Mouse (Mus musculus) telencephalon, adult 2 months (tissue): ENCODE data around the gene Shroom3.

Source experiments
- DNase-seq: peaks from one replicate; pipeline ENCODE4 v3.0.0-alpha.2; 2011; ENCODE audit warnings: low read depth, low spot score

The Shroom3 gene

DNA sequence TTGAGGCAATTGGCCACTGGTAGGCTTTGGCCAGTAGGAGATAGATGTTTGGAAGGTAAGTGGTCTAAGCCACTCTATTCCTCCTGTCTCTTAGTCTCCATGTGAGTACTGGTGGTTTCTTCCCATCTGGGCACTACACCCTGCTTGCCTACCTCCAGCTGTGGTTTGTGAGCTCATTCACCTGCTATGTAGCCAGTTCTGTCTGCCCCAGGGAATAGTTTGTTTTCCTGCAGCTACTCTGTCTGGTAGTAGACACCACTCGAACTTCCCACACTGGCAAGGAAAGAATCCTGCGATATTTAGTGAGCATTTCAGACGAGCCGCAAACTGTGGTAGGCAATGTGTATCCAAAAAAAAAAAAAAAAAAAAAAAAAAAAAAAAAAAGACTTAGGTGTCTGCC lies 68.3 kb downstream of the Shroom3 start:
- no peak for DNase-seq

DNA sequence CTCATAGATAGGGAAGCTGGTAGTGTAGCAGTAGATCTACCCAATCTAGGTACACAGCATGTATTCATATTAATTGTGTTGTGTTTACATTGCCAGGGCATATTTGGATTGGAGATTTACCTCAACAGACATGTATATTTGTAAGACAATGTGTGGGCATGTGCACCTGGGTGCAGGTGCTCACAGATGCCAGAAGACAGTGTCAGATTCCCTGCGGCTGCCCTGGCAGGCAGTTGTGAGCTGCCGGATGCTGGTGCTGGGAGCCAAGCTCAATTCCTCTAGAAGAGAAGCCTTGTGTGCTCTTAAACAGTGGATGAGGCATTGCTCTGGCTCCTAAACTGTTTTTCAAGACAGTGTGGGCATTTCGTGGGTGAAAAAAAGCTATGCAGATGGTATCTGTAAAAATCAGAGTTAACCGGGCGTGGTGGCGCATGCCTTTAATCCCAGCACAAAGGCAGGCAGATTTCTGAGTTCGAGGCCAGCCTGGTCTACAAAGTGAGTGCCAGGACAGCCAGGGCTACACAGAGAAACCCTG lies 72.1 kb downstream of the Shroom3 start:
- peak; percentile 13 for DNase-seq

DNA sequence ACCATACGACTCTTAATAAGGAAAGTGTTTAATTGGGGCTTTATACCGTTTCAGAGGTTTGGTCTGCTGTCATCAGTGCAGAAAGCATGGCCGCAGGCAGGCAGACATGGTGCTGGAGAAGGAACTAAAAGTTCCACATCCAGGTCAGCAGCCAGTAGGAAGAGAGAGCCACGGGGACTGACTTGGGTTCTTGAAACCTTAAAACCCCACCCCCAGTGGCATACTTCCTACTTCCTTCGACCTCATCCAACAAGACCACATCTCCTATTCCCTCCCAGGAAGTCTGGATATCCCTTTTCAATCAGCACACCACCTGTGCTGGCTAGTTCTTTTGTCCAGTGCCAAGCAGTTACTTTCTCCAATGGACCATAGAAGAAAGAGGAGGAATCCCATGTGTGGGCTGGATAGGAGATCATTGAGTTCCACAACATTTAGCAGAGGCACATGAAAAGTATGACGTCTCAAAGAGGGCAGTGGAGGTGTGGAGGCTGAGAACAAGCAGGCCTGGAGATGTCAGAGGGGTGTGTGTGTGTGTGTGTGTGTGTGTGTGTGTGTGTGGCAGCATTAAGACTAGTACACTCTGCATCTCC lies 76.0 kb downstream of the Shroom3 start:
- DNase-seq: no peak

DNA sequence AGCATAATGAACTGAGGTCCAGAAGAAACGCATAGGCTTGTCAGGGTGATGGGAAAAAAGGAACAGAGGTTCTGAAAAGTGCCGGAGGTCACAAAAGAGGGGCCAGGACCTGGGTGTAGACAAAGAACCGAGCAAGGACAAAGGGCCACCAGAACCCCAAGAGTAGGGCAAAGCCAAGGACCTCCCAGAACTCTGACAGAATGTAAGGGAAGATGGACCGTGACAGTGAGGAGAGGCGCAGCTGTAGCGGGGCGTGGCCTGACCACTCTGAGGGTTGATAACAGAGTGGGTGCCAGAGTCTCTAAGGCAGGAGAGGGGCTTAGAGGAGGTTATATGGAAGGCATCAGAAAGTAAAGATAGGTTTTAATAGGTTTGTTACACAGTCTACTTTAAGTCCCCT lies 77.3 kb downstream of the Shroom3 start:
- DNase-seq: no peak

DNA sequence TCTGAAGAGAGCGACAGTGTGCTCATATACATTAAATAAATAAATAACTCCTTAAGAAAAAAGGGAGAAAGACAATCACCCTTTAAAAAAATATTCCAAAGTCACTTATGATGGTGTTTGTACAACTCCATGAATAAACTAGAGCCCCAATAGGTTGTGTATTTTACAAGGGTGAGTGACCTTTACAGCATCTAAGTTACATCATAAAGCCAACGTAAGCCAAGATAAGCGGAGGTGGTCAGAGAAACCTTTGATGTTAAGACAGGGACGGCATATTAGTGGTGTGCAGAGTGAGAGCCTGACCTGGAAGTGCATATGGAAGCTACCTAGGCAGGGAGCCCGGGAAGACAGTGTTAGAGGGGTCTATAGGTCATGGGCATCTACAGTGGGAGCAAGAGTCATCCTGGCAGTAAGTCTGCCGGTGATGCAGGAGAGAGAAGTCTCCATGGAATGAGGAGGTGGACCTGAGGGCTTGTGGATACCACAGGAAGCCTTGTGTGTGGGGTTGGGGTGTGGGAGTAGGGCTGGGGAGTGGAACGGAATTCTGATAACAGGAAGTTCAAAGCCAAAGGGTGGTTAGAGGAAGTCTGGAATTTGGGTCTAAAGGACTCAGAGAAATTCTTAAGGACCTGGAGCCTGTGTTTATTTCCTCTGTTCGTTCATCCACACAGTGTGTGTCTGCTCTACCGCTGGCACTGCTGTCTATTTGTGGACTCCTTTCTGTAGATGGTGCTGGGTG lies 78.5 kb downstream of the Shroom3 start:
- no peak for DNase-seq

DNA sequence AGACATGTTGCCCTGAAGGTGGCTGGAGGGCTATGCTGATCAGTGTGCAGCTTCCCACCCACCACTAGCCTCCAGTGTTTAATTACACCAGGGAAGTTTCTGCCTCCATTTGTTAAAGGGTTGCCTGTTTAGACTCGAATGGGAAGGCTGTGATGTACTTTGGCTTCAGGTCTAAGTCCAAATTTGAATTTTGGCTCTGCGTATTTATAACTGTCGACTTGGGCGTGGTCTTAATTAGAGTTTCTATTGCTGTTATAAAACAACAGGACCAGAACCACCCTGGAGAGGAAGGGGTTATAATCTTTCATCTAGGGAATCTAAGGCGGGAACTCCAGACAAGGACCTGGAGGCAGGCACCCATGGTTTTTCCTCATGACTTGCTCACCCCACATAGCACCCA lies 79.2 kb downstream of the Shroom3 start:
- no peak for DNase-seq

DNA sequence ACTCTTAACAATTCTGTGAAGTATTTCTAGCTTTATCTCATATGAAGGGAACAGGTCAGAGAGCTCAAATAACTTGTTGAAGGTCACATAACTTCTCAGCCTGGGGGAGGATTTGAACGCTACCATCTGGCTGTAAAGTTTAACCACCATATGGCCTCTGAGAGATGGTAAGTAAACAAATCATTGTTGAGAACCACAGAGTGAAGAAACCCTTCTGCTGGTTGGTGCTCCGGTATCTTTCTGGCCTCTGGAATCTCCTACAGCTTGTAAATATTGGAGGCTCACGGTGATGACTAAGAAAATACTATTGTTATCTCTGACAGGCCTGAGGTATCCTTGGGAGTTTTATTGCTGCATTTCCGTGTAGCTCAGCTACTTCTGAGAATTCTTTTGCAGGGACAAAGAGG lies 80.3 kb downstream of the Shroom3 start:
- DNase-seq: no peak

DNA sequence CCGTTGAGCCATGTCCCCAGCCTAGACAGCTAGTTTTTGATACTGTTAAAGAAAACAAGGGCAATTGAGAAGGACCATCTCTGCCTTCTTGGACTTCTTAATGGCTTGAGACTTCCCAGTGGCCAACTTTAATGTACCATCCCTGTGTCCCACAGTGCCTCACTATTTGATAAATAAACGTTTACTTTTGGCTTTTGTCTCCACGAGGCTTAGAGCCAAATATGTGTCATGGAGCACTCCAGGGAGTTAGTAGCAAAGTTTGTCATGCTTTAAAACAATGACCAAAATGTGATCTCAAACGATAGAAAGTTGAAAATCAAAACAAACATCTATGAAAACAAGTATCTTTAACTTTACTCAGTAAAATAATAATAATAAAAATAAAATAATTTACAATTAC lies 83.1 kb downstream of the Shroom3 start:
- DNase-seq: no peak

GRCm38 (mm10) chr5:92767194-92767777 lies 84.1 kb downstream of the Shroom3 start:
- no peak for DNase-seq

DNA sequence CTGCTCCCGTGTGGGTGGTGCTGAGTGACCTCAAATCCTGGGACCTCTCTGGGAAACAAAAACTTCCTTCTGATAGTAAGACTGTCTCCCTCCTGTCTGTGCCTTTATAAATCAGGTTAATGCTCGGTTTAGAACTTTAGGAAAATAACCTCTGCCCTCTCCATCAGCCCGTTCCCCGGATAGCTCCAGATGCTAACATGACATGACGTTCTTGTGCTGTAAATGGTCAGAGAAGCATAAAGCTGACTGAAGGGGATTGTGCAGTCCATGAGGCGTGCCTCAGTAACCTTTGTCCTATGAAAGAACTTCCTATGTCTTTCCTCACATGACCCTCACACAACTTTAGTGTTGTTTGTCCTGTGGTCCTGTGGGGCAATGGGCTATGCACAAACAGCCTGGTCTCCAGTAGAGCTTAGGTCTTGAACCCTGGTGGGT lies 84.6 kb downstream of the Shroom3 start:
- DNase-seq: no peak

DNA sequence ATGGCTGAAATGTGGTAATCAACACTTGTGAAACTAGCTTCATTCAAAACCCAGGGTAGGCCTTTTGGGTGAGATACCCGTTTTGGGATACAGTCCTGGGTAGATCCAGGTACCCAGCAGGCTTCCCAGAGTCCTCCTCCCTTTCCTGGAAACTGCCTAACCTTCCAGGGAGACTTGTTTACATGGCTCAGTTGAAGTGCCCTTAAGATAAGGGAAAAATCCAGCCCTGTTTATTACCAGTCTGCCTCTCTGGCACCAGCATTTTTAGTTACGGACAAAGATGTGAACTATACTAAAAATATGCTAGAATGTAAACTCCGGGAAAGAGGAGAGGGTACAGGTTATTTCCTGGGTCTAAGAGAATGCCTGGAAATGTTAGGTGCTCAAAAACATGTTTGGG lies 90.6 kb downstream of the Shroom3 start:
- no peak for DNase-seq

DNA sequence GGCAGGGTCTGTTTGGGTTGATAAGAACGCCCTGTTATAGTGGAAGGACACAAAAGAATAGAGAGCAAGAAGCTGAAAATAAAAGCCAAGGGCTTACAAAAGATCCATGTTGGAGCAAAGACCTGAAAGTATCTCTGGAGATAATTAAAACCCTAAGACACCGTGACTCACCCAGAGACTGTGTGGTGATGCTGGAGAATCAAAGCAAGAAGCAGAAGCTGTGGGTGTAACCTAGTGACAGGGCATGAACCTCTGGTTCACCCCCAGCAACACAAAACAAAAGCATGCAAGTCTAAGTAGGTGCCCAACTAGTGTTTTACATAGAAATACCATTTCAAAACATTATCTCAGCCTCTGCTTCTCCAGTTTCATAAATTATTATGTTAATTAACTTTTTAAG lies 91.2 kb downstream of the Shroom3 start:
- DNase-seq: peak; percentile 9

- no peak for DNase-seq
These were observed 91.7 kb downstream of the Shroom3 start for GRCm38 (mm10) chr5:92774893-92775292.

GRCm38 (mm10) chr5:92778395-92778794 lies 95.2 kb downstream of the Shroom3 start:
- no peak for DNase-seq

DNA sequence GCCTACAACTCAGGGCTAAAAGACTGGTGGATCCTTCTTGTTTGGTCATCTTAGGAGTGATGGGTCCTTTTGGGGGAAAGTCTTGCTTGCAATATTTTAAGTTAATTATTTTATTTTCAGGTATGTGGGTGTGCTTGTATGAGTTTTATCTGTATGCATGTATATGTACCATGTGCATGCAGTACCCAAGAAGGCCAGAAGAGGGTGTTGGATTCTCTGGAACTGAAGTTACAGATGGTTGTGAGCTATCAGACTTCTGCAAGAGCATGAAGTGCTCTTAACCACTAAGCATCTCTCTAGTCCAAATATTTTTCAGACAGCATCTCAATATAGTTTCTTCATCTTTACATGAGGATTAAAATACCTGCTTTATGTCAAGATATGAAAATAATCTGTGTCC lies 97.8 kb downstream of the Shroom3 start:
- no peak for DNase-seq

DNA sequence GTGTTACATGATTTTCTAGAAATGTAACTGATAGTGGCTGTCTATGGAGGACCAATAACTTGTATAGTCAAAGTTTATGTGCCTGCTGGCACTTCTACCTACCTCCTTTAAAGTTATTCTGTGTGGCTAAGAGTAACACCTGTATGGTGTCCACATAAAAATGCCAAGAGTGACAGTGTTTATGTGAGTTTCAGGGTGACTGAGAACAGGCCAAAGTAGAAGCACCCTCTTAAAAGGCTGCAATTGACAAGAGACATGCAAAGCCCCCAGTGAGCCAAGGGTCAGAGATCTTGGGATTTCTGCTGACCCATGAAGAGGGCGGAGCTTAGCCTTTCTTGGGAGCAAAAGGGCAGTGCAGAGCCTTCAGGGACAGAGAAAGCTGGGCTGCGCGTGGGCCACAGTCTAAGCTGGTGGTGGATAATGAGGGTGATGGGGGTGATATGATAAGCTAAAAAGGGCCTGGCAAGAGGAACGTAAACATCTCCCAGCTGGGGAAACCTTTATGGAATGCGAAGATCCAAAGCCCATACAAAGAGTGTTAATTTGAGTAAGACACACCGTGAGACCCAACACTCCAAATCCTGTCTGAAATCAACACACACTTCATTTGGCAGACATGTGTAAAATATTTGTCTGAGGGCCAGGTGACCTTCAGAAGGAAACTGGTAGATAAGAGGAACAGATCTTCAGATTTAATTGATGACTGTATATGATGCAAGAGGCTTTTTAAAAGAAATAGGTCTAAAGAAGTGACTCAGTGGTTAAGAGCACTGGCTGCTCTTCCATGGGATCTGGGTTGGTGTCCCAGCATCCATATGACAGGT lies 101.0 kb downstream of the Shroom3 start:
- no peak for DNase-seq

- no peak for DNase-seq
These were observed 102.7 kb downstream of the Shroom3 start for GRCm38 (mm10) chr5:92785870-92786436.

DNA sequence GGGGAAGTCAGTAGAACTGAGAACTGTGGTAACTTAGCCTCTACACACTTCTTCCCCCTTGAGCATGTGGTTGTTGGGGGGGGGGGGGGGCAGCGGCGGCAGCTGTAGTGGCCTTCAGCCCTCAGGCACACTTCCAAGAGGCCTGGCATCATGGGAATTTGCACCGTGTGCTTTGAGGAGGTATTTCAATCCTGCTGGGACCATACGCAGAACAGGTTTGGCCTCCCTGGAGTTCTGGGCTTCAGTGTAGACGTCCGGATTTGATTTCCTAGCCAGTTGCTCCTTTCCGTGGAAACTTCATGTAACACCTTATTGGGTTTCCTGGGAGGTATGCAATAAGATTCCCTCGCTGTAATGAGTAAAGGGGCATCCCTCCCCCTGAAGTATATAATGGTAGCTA lies 105.8 kb downstream of the Shroom3 start:
- no peak for DNase-seq

DNA sequence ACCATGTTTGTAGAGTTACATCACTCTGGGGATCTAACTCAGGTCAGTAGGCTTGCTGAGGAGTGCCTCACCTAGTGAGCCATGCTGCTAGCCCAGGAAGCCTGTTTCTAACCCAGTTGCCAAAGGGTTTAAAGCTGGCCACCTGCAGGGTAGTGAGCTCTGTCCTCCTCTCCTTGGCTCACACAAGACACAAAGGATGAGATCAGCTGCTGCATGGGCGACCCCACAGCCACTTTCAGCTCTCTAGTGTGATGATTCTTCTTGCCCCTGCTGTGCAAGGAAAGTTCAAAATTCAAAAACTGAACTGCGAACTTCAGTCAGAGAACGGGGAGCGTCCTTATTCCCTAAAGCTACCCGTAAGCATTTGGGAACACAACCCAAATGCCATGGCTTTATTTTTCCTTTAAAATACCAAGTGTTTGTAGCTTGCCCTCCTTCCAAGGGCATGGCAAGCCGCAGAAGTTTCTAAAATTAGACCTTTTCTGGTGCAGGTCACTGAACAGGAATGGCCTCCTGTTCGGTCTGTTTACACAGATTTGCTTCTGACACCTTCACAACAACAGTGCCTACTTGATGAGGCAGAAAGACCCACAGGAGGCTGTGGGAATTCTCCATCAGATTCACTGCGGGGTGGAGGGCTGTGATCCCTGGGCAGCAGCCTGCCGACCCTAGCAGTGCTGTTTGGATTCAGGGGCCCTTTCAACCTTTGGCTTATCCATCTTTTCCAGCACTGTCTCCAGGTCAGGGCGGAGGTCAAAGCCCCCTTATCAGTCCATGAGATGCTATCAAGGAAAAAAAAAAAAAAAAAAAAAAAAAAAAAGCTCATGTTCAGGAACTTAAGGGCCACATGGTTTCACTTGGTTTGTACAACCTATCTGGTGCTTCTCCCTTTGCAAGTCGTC lies 113.1 kb downstream of the Shroom3 start:
- no peak for DNase-seq

GRCm38 (mm10) chr5:92797981-92798380 lies 114.7 kb downstream of the Shroom3 start:
- no peak for DNase-seq

DNA sequence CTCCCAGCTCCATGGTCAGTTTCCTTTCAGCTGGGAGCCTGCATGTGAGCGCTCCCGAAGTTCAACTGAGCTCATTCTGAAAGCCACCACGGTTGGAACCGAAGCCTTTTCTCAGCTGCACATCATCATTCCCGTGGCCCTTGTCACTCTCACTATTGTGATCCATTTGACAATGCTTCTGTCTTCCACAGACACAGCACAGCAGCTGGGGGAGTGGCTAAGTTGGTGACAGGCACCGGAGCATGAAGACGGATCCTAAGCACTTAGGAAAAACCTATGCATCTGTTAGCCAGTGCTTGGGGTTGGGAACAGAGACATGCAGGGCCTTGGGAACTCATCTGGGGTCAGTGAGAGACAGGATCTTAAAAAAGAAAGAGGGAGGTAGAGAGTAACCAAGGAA lies 121.1 kb downstream of the Shroom3 start:
- DNase-seq: peak; percentile 74
